Mouse (Mus musculus) gastrocnemius, postnatal 10 days (tissue): ENCODE results near the gene Scg2. TPM values are rescaled to one million over a fixed set of nuclear protein-coding genes. Genes with fewer than 3 reads are reported as not detected.

ENCODE experiments used
- total RNA-seq, 2 experiments: library from RNA; stranded (reverse); gene quantifications; 2 replicates each; pipeline ENCODE4 v1.2.3; 2021

Gene Scg2
- total RNA-seq, 2 experiments from 2014 or later: 0.23 TPM; not detected in 1

Other genes starting within 250 kb of the Scg2 start
- gene Ap1s3, start 231.9 kb upstream of the Scg2 start, total RNA-seq: under 1 TPM in 1 of 2 experiments, not detected in 1; 0.14 TPM